Mouse (Mus musculus): Measurements from ENCODE around the gene Ier2.

The Ier2 gene

DNA sequence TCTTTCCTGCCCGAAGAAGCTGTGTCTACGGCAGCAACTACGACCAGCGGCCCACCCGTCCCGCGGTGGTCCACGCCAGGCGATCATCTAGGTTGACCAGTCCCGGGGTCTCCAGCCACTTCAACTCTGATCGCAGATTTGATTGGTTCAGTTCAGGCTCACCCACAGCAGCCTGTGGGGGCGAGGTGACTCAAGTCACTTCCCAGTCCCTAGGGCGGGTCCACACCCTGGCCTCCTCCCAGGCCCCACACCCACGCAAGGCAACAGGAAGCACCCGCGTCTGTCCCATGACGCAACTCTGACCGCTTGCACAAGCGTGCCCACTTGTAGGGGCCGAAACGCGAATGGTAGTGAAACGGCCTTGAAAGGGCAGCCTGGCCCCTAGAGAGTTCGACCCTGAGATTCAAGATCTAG, 1.2 kb downstream of the Ier2 start:
- DNase-seq (ENCODE audit: low read depth), result no peak

DNA sequence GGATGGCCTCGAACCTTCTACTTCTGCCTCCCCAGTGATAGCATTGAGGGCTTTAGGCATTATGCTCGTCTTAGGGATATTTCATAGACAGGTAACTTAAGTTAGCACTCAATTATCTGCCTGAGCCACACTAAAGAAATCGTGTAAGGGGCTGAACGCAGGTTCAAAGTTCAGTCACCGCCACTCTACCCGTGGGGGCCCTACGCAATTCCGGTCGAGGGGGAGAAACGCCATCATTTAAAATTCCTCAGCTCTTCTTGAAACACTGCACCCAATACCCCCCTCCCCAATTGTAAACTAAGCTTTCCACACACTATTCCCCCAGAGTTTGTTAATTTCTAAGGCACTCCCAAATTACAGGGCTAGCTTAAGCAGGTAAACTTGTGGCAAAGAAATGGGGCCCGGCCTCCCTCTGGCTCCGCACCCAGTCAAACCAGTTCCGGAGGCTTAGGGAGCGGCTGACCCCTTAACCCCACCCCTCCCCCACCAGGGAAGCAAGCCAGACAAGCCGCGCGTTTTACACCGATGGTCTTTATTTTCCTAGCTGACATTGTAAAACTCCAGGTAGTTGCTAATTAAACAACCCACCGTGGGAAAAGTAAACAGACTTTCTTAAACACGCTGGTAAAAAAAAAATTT, 1.7 kb downstream of the Ier2 start:
- no peak for DNase-seq (ENCODE audit: low read depth)

DNA sequence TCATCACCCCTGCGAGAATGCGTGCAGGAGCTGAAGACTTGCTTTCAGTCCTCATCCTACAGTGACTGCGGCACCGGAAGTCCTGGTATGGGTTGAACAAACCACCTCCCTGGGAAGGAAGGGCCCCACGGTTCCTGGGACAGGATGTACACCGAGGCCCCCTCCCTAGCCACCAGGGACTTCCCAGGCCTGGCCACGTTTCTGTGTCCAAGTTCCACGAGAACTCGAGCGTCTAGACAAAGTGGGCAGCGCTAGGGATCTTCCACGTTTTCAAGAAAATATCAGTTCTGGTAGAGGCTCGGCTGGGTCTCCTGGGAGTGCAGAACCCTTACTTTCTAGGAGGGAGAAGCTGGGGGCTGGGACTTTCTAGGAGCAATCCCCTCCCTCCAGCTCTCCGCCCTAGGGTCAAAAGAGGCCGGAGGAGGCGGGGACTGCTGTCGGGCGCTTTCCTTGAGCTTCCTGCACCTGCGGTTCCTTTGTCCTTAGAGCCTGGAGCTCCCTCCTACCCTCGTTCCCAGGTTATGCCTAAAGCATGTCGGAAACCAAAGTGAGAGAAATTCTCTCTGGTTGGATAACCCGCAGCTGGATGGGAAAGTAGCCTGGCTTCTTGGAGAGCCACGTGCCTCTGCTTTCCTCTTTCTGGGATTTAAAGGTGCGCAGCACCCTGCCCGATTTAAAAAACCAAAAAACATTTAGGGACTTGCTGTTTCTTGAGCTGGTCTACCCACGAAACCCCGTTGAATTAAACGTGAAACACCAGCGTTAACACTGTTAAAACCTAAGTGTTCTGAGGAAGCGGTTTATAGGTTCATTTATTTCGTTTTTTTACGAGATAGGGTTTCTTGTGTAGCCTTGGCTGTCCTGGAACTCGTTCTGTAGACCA, 2.5 kb downstream of the Ier2 start:
- no peak for DNase-seq (ENCODE audit: low read depth)

DNA sequence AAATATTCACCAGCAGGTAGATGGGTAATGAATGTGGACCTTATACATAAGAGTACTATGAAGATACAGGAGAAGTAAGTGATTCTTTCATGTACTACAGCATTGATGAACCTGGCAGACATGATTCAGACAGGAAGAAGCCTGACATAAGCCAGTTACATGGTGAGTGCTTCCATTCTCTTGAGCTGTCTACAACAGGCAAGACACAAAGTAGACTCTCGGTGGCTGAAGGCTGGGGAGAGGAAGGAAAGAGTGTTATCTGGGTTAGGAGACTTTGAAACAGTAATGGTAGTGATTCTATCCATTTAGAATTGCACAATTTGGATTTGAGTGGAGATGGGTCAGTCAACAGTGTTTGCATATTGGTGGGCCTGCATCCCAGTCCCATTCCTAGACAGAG, 3.7 kb downstream of the Ier2 start:
- DNase-seq (ENCODE audit: low read depth), result no peak

DNA sequence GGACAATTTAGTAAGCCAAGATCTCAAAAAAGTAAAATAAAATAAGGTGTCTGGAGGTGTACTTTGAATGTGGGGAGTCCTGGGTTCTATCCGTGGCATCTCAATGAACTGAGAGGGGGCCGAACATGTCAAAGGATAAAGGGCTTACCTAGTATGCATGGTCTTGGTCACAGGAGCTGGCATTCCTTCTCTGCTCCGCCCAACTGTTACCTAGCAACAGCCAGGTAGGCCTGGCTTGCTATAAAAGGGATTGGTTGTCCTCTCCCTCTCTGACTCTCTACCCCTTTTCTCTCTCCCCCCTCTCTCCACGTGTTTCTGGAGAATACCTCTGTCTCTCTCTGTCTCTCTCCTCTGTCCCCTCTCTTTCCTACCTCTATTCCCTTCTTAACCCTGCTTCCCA, 5.0 kb downstream of the Ier2 start:
- no peak for DNase-seq (ENCODE audit: low read depth)

DNA sequence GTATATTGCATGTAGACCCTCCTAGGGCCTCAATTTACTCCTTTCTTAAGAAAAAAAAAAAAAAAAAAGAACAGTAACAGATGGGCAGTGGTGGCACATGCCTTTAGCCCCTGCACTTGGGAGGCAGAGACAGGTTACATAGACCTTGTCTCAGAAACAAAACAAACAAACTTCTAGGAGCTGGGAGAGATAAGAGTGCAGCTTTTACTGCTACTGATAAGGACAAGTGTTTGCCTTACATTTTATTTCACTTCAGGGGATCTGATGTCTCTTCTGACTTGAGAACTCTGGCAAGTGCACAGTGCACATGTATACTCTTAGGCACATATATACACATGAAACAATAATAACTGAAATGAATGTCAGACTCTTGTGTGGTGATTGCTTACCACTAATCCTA, 5.4 kb downstream of the Ier2 start:
- DNase-seq (ENCODE audit: low read depth), result no peak

DNA sequence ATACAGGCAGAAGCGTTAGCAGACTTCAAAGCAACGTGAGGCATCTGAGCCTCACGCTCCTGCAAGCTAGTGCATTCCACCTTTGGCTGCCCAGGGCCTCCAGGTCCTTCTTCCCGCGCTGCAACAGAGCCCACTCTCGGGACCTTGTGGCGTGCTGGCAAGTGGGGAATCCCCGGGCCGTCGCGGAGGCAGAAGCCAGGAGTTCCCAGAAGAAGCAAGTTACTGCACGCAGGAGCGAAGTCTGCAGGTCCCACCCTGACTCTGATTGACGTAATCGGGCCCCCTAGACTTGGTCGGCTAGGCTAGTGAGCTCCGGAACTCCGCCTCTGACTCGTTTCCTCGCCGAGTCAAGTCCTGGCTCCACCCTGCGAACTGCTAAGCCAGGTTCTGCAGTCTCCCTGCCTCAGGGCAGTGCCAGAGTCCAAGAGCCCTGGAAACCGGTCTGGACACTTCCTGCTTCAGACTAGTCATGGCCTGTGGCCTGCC, 6.0 kb downstream of the Ier2 start:
- DNase-seq (ENCODE audit: low read depth), result no peak

DNA sequence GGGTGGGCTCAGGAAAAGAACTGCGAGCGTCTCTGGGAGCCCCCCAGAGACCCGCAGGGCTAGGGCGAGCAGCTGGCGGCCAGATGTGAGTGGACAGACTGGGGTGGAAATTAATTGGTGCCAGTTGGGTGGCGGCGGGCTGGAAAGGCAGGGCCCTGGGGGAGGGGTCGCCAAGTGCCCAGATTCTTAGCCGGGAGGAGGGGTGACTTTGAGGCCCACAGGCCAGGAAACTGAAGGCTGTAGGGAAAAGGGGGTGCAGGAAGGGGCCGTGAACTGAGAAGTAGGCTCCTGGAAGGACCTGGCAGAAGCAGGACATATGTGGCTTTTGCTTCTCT, 6.5 kb downstream of the Ier2 start:
- no peak for DNase-seq (ENCODE audit: low read depth)

DNA sequence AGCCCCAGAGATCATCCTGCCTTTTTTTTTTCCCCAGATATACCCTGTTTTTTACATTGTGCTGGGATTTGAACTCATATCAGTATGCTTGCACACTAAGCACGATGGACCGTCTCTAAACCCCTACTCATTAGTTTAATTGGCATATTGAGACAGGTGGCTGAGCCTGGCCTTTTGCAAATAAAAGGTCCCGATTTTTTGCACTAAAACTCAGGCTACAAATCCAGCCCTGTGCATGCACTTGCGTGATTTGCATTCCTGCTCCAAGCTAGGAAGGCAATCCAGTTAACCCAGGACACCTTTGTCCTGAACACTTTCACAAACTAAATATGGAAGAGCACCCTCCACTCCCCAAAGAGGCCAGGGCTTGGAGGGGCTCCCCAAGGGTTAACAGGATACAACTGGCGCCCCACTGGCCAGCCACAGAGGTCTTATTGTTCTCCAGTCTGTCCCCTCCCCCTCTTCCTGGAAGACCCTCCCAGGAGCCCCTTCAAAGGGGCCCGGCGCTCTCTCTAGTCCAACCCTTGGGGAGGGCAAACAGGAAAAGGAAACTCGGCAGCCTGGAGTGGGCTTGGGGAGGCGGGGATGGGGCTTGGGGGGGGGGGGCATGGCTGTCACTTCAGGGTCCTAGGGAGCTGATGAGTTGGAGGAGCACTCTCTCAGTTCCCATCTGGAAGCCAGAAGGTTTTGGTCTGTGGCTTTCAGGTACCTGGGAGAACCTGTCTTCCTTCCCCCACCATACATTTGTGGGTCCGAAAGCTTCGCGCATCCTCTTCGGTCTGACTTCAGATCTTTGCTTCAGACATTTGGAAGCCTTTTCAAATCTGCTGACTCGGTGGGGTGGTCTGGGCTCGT, 7.1 kb downstream of the Ier2 start:
- no peak for DNase-seq (ENCODE audit: low read depth)

DNA sequence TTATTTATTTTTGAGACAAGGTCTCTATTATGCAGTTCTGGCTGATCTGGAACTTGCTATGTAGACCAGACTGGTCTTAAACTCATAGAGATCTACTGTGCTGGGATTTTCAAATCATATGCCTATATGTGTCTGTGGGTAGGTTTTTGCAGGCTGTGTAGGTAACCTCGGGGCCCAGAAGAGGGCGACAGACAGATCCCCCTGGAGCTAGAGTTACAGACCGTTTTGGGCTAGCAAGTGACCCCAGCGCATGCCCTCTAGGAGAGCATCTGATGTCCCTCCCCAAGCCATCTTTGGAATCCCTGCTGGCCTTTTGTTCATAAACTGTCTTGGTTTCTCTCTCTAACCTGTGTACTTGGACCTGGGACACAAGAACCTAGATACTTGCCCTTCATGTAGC, 8.1 kb downstream of the Ier2 start:
- DNase-seq (ENCODE audit: low read depth), result no peak

DNA sequence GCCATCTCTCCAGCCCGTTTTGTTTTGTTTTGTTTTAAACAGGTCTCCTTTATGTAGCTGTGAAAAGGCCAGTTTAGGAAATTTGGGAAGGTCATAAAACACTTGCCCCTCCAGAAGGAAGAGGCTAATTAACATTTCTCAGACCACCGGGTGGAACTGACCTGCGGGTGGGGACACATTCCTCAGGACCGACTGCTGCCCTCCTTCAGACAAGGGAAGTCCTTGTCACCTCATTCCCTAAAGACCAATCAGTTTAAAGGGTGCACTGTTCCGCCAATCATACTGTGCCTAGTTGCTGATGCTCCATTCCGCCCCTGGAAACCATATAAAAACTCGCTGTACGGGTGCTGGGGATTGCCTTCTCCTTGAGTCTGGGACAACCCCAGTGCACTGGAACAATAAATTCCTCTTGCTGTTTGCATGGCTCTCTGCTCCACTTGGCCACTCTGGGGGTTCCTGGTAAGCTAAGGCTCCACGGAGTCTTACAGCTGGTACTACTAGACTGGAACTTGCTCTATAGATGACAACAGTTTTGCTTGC, 9.5 kb downstream of the Ier2 start:
- DNase-seq (ENCODE audit: low read depth), result no peak

DNA sequence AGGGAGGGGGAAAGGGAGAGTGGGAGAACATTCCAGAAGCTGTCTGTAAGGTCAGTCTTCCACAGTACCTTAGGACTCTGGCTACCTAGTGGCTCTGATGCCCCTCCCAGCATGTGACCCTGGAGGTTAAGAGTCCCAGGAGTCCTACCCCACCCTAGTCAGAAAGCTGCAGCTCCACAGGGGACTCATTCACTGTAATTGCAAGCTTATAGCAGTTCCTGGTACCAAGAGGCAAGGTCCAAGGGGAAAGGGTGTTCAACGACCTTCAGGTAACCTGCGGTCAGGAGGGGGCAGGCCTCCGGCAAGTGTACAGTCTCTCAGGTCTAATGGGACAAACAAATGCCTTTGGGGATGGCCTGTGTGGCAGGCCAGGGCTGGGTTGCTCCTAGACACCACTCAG, 12.4 kb downstream of the Ier2 start:
- DNase-seq (ENCODE audit: low read depth), result no peak

DNA sequence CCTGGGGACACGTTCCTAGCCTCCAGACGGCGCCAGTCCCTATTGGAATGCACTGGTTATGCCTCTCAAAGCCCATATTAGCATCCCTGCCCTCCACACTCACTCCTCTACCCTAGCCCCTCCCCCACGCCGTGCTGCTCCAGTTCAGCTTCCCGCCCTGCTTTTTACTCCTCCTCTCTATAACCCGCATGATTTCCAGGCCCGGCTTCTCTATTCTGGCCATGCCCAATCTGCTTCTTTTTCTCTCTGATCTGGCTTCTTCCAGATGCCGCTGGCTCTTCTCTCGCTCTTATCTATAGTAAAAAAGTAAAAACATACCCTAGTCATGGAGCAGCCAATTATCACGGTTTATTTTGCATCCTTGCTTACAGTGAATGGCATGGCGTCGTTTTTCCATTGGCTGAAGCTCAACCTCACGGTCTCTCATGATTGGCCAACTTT, 15.2 kb downstream of the Ier2 start:
- DNase-seq (ENCODE audit: low read depth), result no peak

DNA sequence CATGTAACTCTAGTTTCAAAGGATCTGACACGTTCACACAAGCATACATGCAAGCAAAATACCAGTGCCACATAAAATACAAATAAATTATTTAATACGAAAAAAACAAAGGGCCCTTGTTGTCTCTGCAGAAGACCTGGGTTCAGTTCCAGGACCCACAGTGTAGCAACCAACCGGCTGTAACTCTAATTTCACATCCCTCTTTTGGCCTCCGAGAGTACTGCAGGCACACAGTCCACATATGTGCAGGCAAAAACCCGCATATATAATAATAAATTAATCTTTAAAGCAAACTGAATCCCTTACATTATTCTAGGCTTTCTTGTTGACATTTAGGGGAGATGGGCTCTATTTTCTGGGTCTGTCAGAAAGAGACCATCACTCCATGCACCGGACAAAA, 15.9 kb downstream of the Ier2 start:
- no peak for DNase-seq (ENCODE audit: low read depth)

DNA sequence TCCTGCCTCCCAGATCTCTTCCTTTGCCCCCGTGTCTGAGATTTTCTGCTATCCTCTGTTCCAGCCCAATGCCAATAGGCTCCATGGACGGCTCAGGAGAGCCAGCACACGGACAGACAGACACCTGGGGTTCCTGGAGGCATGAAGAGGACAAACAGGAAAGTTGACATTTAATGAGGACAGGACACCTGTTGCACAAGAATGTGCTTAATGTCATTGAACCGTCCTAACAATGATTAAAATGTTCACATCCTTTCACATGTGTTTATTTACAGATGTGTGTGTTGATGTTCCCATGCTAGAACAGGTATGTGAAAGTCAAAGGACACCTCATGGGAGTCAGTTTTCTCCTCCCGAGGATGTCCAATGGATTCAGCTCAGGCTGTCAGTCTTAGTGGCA, 19.6 kb downstream of the Ier2 start:
- no peak for DNase-seq (ENCODE audit: low read depth)

DNA sequence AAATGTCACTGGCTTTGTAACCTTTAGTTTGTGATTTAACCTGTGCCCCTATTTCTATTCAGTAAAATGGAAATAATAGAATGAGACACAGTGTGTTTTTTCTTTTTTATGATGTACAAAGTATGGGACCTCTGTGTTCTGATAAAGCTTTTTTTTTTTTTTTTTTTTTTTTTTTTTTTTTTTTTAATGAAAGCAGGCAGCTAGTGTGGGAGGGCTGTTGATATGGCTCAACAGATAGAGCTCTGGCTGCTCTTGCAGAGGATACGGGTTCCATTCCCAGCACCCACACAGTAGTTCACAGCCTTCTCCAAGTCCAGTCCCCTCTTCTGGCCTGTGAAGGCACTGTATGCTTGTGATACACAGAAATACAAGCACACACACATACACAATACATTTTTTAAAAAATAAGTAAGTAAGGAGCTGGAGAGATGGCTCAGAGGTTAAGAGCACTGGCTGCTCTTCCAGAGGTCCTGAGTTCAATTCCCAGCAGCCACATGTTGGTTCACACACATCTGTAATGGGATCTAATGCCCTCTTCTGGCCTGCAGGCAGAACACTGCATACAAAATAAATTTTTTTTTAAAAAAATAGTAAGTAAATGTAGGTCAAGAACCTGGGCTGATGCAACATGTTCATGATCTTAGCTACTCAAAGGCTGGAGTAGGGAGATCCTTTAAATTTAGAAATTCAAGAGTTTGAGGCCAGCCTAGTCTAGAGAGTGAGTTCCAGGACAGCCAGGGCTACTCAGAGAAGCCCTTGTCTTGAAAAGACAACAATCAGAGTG, 20.9 kb downstream of the Ier2 start:
- no peak for DNase-seq (ENCODE audit: low read depth)

DNA sequence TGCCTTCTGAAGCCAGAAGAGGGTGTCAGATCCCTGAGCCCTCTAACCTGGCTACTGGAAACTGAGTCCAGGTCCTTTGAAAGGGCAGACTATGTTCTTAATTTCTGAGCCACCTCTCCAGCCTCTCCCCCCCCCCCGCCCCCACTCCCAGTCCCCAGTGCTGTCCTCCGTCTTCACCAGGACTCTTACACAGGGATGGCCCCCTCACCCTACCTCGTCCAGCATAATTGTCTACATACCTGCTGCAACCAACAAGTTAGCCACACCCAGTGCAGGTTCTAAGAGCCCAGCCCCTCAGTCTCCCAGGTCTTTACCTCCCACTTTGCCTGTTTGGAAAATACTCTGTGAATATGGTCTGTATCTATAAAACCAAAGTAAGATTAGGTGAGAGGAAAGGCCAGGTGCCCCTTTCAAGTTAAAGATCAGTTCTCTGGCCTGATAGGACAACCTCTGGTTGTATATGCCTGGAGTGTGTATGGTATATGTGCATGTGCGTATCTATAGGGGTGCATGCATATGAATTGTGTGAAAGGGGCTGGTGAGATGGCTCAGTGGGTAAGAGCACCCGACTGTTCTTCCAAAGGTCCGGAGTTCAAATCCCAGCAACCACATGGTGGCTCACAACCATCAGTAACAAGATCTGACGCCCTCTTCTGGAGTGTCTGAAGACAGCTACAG, 21.9 kb downstream of the Ier2 start:
- no peak for DNase-seq (ENCODE audit: low read depth)

DNA sequence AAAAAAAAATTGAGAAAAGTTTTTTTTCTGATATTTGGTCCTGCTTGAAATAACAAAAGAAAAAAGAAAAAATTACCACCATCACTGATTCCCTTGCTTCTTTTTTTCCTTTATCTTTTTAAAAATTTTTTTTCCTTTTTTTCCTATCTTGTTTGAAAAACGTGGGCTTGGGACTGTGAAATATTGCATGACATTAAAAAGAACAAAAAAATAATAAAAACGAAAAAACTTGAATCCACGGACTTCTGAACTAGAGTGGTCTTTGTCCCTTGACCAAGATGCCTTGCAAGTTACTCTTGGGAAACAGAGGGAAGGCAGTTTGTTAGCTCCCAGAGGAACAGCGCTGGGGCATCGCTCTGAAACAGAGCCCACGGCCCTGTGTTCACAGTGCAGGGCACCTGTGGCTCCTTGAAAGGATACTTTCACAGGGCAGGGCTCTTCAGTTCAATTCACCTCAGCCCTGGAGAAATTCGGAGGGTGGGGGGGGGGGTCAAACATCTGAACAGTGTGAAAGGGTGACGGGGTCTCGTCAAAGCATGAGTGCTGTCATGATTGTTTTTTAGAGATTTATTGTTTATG, 22.6 kb downstream of the Ier2 start:
- no peak for DNase-seq (ENCODE audit: low read depth)

DNA sequence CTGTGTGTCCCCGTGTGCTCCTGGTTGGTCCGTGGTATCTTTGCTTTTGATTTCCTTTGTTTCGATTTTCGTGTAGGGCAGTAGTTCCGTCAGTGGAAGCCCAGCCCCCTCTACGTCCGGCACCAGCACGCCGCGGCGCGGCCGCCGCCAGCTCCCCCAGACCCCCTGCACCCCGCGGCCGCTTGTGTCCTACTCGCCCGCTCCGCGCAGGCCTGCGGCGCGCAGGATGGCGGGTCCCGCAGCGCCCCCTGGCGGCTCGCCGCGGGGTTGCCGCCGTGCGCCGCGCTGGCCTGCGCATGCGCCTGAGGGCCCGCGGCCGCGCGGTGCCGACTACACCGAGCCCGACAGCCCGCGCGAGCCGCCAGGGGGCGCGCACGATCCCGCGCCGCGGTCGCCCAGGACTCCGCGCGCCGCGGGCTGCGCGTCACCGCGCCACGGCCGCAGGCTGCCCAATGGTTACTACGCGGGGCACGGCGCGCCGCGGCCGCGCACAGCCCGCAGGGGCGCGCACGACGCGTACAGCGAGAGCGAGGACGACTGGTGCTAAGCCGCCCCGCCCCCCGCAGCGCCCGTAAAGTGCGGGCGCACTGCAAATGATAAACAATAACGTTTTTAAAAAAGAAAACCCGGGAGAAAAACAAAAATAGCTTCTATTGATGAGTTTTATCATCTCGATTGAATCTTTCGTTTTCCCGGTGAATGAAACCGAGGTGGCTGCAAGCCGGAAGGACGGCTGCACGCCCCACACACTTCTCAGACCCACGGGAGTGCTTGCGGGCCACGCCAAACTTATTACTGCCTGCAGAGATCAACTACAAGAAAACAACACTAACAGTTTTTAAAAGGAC, 23.3 kb downstream of the Ier2 start:
- no peak for DNase-seq (ENCODE audit: low read depth)
